Mouse (Mus musculus) duodenum, adult 2 months (tissue): Measurements from ENCODE around the gene Frg2f1. TPM values are rescaled to one million over a fixed set of nuclear protein-coding genes. Genes with fewer than 3 reads are reported as not detected.

Source experiments
- polyA plus RNA-seq: library from polyadenylated mRNA; depleted of rRNA; stranded (reverse); fragments of >200 nt; gene quantifications from 2 replicates; pipeline ENCODE4 v1.2.3, GENCODE M21; 2012; ENCODE audit warnings: low replicate concordance; rRNA removed

Gene Frg2f1
- 5.2 and 6.5 TPM in 2 replicates for polyA plus RNA-seq

GRCm38 (mm10) chr4:119539031-119539824, at the start of gene Frg2f1:
TSS of gene Frg2f1 (minus strand) at chr4:119539529.

GRCm38 (mm10) chr4:119536615-119537014, 2.7 kb downstream of the Frg2f1 start, which contains the start of gene Foxj3:
TSS of gene Foxj3 (plus strand) at chr4:119537004.

GRCm38 (mm10) chr4:119492291-119492932, 46.9 kb downstream of the Frg2f1 start, which contains the start of gene Rimkla:
TSS of gene Rimkla (minus strand) at chr4:119492628.

Other genes starting within 250 kb of the Frg2f1 start
- gene Ybx1, start 244.9 kb downstream of the Frg2f1 start, polyA plus RNA-seq = 178 and 223 TPM in 2 replicates
- 2.6 and 4.2 TPM in 2 replicates for gene Ppih, start 219.0 kb downstream of the Frg2f1 start, polyA plus RNA-seq
- 0.14 TPM in 1 of 2 replicates, not detected in the other for gene Ccdc30, start 124.0 kb downstream of the Frg2f1 start, polyA plus RNA-seq
- 26.5 and 33.8 TPM in 2 replicates for gene Ppcs, start 117.1 kb downstream of the Frg2f1 start, polyA plus RNA-seq
- 0.18 and 0.74 TPM in 2 replicates for gene Zmynd12, start 116.7 kb downstream of the Frg2f1 start, polyA plus RNA-seq
- 0.13 and 0.36 TPM in 2 replicates for gene Rimkla, start 46.9 kb downstream of the Frg2f1 start, polyA plus RNA-seq
- gene Foxj3, start 2.5 kb downstream of the Frg2f1 start, polyA plus RNA-seq = 8.0 and 8.8 TPM in 2 replicates
- 93.3 and 932 TPM in 2 replicates for gene Guca2a, start 98.2 kb upstream of the Frg2f1 start, polyA plus RNA-seq
- gene Guca2b, start 119.4 kb upstream of the Frg2f1 start, polyA plus RNA-seq = 283 and 2,695 TPM in 2 replicates
- gene Hivep3, start 194.3 kb upstream of the Frg2f1 start, polyA plus RNA-seq = 1.7 and 3.4 TPM in 2 replicates